Comparison of ENCODE assay signal across 17 mouse cellular contexts in the genomic region with DNA sequence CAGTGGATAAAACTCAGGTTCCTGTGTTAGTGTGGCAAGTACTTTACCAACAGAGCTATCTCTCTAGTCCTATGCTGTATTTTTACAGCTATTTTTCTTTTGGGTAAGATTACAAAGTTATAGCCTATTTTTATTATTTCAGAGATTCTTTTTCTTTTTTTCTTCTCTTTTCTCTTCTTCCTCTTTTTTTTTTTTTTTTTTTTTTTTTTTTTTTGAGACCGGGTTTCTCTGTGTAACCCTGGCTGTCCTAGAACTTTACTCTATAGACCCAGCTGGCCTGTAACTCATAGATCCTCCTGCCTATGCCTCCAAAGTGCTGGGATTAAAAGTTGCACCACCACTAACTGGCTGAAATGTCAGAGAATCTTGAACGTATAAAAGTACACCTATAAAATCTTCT.
"Had no signal": no experiment of that assay in that cellular context is flagged by ENCODE, and none has a peak within 500 bp of the region (broad histone marks: within the 10 kb centered on the region; RNA-seq: fewer than 3 reads in every experiment).

No protein-coding gene starts in this region.

- H3K9ac ChIP-seq: neural tube, embryonic 12.5 days; neural tube, embryonic 13.5 days; neural tube, embryonic 15.5 days; stomach, embryonic 15.5 days had no signal

- DNase-seq: retina, postnatal 1 day; right cerebral cortex, adult 18-20 months; right cerebral cortex, postnatal 14 days; right cerebral cortex, postnatal 25 days; right cerebral cortex, postnatal 4 days; spleen, adult 18-20 months; thymus, adult 18-20 months; thymus, adult 2 months; thymus, postnatal 14 days; thymus, postnatal 25 days; thymus, postnatal 36 days; thymus, postnatal 4 days had no signal

- H3K4me3 ChIP-seq: neural tube, embryonic 12.5 days; neural tube, embryonic 13.5 days; neural tube, embryonic 15.5 days; stomach, embryonic 15.5 days had no signal

- H3K9me3 ChIP-seq: neural tube, embryonic 12.5 days; neural tube, embryonic 13.5 days; neural tube, embryonic 15.5 days; stomach, embryonic 15.5 days had no signal

- H3K4me1 ChIP-seq: neural tube, embryonic 12.5 days; neural tube, embryonic 15.5 days; stomach, embryonic 15.5 days had no signal

- H3K4me2 ChIP-seq: neural tube, embryonic 12.5 days; neural tube, embryonic 13.5 days; neural tube, embryonic 15.5 days; stomach, embryonic 15.5 days had no signal

- H3K27me3 ChIP-seq: neural tube, embryonic 12.5 days; neural tube, embryonic 13.5 days; neural tube, embryonic 15.5 days; stomach, embryonic 15.5 days had no signal

- H3K27ac ChIP-seq: neural tube, embryonic 12.5 days; neural tube, embryonic 13.5 days; neural tube, embryonic 15.5 days; stomach, embryonic 15.5 days; stomach, postnatal 0 days had no signal
